Mouse (Mus musculus) embryonic facial prominence, embryonic 15.5 days (tissue): ENCODE measurements around the gene Clk1. TPM values are rescaled to one million over a fixed set of nuclear protein-coding genes. Genes with fewer than 3 reads are reported as not detected.

Experiments
- ATAC-seq: fragments of 200-750 bp; cut with Nextera tagmentation; 2 replicates; pipeline ENCODE4 v1.8.0; 2017; ENCODE audit warnings: low read depth, moderate TSS enrichment; ENCODE audit not compliant: insufficient number of reproducible peaks, low FRiP score, low TSS enrichment
- H3K27ac ChIP-seq: fragments of 300-500 bp; sonication (generic); replicated peaks from 2 replicates; pipeline ENCODE4 v1.5.1; 2015; ENCODE audit warnings: mild to moderate bottlenecking, inconsistent platforms
- H3K27me3 ChIP-seq: fragments of 300-500 bp; sonication (generic); 2 replicates; pipeline ENCODE4 v1.6.1; 2015; ENCODE audit warnings: inconsistent platforms
- H3K36me3 ChIP-seq: fragments of 300-500 bp; sonication (generic); 2 replicates; pipeline ENCODE4 v1.6.1; 2015; ENCODE audit warnings: mild to moderate bottlenecking, inconsistent platforms
- H3K4me1 ChIP-seq: fragments of 300-500 bp; sonication (generic); 2 replicates; pipeline ENCODE4 v1.6.1; 2015; ENCODE audit warnings: inconsistent platforms
- H3K4me2 ChIP-seq: fragments of 300-500 bp; sonication (generic); replicated peaks from 2 replicates; pipeline ENCODE4 v1.6.1; 2015; ENCODE audit warnings: mild to moderate bottlenecking, inconsistent platforms
- H3K4me3 ChIP-seq: fragments of 300-500 bp; sonication (generic); replicated peaks from 2 replicates; pipeline ENCODE4 v1.5.1; 2015; ENCODE audit warnings: mild to moderate bottlenecking, inconsistent platforms
- H3K9ac ChIP-seq: fragments of 300-500 bp; sonication (generic); 2 replicates; pipeline ENCODE4 v1.6.1; 2015; ENCODE audit warnings: inconsistent platforms
- H3K9me3 ChIP-seq: fragments of 300-500 bp; sonication (generic); replicated peaks from 2 replicates; pipeline ENCODE4 v1.6.1; 2016; ENCODE audit warnings: inconsistent platforms
- WGBS: fragments of 180-500 bp; shearing (Covaris S2); methylation state at CpG from one replicate; pipeline ENCODE4 v1.1.7; 2015; 5-methylcytosine and 5-hydroxymethylcytosine counted together
- polyA plus RNA-seq: library from polyadenylated mRNA; unstranded; fragments of >200 nt; fragmentation: Nextera tagmentation; extraction: Ambion mirVana; gene quantifications from 2 replicates; pipeline ENCODE4 v1.2.1, GENCODE M21; 2015

The Clk1 gene
- polyA plus RNA-seq, 1 experiment from 2014 or later = 201 TPM

DNA sequence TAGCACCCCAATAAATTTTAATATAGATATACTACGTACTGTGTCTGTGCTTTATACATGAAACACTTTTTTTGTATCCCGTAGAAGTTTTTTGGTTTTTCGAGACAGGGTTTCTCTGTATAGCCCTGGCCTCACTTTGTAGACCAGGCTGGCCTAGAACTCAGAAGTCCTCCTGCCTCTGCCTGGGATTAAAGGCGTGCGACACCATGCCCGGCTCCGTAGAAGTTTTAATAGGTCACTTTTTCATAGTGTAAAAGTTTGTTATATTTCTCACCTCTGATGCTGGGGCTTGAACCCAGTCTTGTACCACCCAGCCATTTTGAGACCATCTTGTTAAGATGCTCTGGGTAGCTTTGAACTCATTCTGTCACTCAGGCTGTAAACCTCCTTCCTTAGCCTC is 16.5 kb downstream of the Clk1 start:
- WGBS = 97% methylated on average over 7 of the region's 7 CpGs
- H3K4me3 ChIP-seq = no peak overlapping the region
- no peaks in the 10 kb centered on the region for H3K27me3 ChIP-seq
- no peak overlapping the region for H3K4me2 ChIP-seq
- no peak overlapping the region for H3K9ac ChIP-seq
- no peaks in the 10 kb centered on the region for H3K9me3 ChIP-seq
- H3K27ac ChIP-seq = no peak overlapping the region
- ATAC-seq = no peak
- peaks cover 70% of the 10 kb centered on the region for H3K36me3 ChIP-seq
- H3K4me1 ChIP-seq = no peaks in the 10 kb centered on the region

DNA sequence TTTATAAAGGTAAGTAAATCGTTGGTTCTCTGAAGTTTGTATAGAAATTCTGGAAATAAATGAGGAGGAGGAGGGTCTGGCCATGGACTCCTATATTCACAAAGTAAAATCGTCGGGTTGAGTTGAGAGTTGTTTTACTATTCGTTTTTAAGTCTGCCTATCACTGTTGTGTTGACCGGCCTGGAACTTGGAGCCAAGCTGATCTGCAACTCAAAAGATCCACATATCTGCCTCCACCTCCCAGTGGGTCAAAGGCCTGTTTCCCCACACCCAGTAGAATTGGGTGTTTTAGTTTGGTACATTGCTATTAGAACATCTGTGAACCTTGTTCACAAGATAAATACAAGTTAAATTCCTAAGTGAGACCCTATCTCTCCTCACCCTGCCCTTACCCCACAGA is 20.1 kb downstream of the Clk1 start:
- Histone ChIP-seq H3K9me3 (no peaks in the 10 kb centered on the region), H3K4me1 (no peaks in the 10 kb centered on the region), H3K27me3 (no peaks in the 10 kb centered on the region), H3K36me3 (peaks cover 74% of the 10 kb centered on the region), H3K4me3 (no peak overlapping the region), H3K4me2 (no peak overlapping the region), H3K9ac (no peak overlapping the region), H3K27ac (no peak overlapping the region)
- 92% methylated on average over 5 of the region's 5 CpGs for WGBS
- ATAC-seq = no peak

- Histone ChIP-seq H3K27me3 (no peaks in the 10 kb centered on the region), H3K4me3 (no peak overlapping the region), H3K27ac (no peak overlapping the region), H3K4me1 (no peaks in the 10 kb centered on the region), H3K9ac (no peak overlapping the region), H3K9me3 (no peaks in the 10 kb centered on the region), H3K36me3 (peaks cover 82% of the 10 kb centered on the region), H3K4me2 (no peak overlapping the region)
- 92% methylated on average over 6 of the region's 6 CpGs for WGBS
- no peak for ATAC-seq
These were observed 22.5 kb downstream of the Clk1 start for GRCm38 (mm10) chr1:58401396-58401795.

- 92% methylated on average over 6 of the region's 6 CpGs for WGBS
- Histone ChIP-seq H3K4me2 (no peak overlapping the region), H3K4me1 (0 out of 2 replicates have a peak, but pooled peaks cover 4% of the 10 kb centered on the region), H3K27ac (no peak overlapping the region), H3K4me3 (no peak overlapping the region), H3K36me3 (peaks cover 72% of the 10 kb centered on the region), H3K27me3 (no peaks in the 10 kb centered on the region), H3K9me3 (no peaks in the 10 kb centered on the region), H3K9ac (no peak overlapping the region)
- no peak for ATAC-seq
These were observed 26.1 kb downstream of the Clk1 start for GRCm38 (mm10) chr1:58397731-58398130.

DNA sequence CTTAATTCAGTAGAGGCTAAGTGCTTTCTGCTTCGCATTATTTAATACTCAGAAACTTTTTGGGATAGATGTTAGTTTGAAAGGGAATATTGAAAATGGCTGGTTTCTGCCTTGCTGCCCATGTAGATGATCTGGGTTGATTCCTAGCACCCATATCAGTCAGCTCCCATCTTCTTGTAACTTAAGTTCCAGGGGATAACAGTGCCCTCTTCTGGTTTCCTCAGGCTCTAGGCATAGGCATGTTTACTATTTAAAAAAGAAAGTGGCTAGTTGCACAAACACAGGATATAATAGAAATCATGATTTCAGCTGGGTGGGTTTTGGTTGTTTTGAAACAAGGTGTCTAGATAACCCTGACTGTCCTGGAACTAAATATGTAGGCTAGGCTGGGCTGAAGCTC is 27.7 kb downstream of the Clk1 start:
- H3K36me3 ChIP-seq = peaks cover 59% of the 10 kb centered on the region
- ATAC-seq = no peak
- H3K27ac ChIP-seq = no peak overlapping the region
- no peak overlapping the region for H3K4me2 ChIP-seq
- H3K9me3 ChIP-seq = no peaks in the 10 kb centered on the region
- no peak overlapping the region for H3K4me3 ChIP-seq
- H3K9ac ChIP-seq = no peak overlapping the region
- no peaks in the 10 kb centered on the region for H3K27me3 ChIP-seq
- peaks cover 11% of the 10 kb centered on the region for H3K4me1 ChIP-seq
- WGBS = 92% methylated on average over 1 of the region's 1 CpGs

DNA sequence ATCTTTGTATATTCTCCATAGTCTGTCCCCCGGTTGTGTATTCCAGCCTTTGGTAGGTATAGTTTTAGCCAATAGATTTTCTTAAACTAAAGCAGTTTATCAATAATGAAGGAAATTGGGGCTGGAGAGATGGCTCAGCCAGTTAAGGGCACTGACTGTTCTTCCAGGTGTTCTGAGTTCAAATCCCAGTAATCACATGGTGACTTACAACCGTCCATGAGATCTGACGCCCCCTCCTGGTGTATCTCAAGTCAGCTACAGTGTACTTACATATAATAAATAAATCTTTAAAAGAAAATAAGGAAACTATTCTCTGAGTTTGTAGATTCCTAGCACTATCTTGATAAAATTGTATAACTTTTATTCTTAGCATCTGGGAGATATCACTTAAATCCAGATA is 28.5 kb downstream of the Clk1 start:
- Histone ChIP-seq H3K4me2 (no peak overlapping the region), H3K27ac (no peak overlapping the region), H3K4me3 (no peak overlapping the region), H3K36me3 (peaks cover 51% of the 10 kb centered on the region), H3K9ac (no peak overlapping the region), H3K27me3 (no peaks in the 10 kb centered on the region), H3K4me1 (peaks cover 14% of the 10 kb centered on the region), H3K9me3 (no peaks in the 10 kb centered on the region)
- WGBS = 94% methylated on average over 3 of the region's 3 CpGs
- ATAC-seq = no peak

- H3K9me3 ChIP-seq = no peaks in the 10 kb centered on the region
- no peaks in the 10 kb centered on the region for H3K27me3 ChIP-seq
- peaks cover 14% of the 10 kb centered on the region for H3K4me1 ChIP-seq
- H3K27ac ChIP-seq = peak overlapping the region; percentile 99
- peak overlapping the region; percentile 76 for H3K4me2 ChIP-seq
- H3K4me3 ChIP-seq = peak overlapping the region; percentile 96
- ATAC-seq = peak; percentile 49
- WGBS = 1% methylated on average over 73 of the region's 90 CpGs
- peaks cover 35% of the 10 kb centered on the region for H3K36me3 ChIP-seq
- peak overlapping the region; percentile 97 for H3K9ac ChIP-seq
These were observed 30.3 kb downstream of the Clk1 start for GRCm38 (mm10) chr1:58393284-58394195.

- no peaks in the 10 kb centered on the region for H3K9me3 ChIP-seq
These were observed 31.1 kb downstream of the Clk1 start, which contains the start of gene Bzw1 for GRCm38 (mm10) chr1:58392652-58393283. TSS of gene Bzw1 (plus strand) at chr1:58392898.

DNA sequence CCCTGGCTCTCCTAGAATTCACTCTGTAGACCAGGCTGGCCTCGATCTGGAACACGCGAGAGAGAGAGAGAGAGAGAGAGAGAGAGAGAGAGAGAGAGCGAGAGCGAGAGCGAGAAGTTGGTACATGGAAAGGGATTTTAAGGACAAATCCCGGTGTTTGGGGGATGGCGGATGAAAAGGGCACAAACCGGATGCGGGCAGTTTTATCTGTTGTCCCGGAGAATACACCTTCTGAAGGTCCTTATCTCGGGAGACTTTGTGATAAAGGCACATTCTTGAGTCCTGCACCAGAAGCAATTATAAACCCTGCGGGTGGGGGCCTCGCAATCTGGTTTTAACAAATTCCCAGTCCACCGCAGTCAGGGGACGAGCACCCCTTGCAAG is 31.6 kb downstream of the Clk1 start:
- H3K4me2 ChIP-seq = peak overlapping the region; percentile 76
- peaks cover 23% of the 10 kb centered on the region for H3K36me3 ChIP-seq
- WGBS = under 1% methylated on average over 16 of the region's 16 CpGs
- peak overlapping the region; percentile 96 for H3K4me3 ChIP-seq
- ATAC-seq = no peak
- peak overlapping the region; percentile 97 for H3K9ac ChIP-seq
- H3K27ac ChIP-seq = peak overlapping the region; percentile 99
- H3K27me3 ChIP-seq = no peaks in the 10 kb centered on the region
- peaks cover 14% of the 10 kb centered on the region for H3K4me1 ChIP-seq
- H3K9me3 ChIP-seq = no peaks in the 10 kb centered on the region

More at GRCm38 (mm10) chr1:58392652-58393283, 31.1 kb downstream of the Clk1 start, which contains the start of gene Bzw1:
- no peaks in the 10 kb centered on the region for H3K27me3 ChIP-seq
- ATAC-seq = peak; percentile 96
- H3K9ac ChIP-seq = peak within 1 kb of the TSS; percentile 97
- peak within 1 kb of the TSS; percentile 99 for H3K27ac ChIP-seq
- peaks cover 14% of the 10 kb centered on the region for H3K4me1 ChIP-seq
- peak within 1 kb of the TSS; percentile 96 for H3K4me3 ChIP-seq
- H3K36me3 ChIP-seq = peaks cover 28% of the 10 kb centered on the region
- WGBS = under 1% methylated on average over 55 of the region's 61 CpGs
- H3K4me2 ChIP-seq = peak within 1 kb of the TSS; percentile 76

DNA sequence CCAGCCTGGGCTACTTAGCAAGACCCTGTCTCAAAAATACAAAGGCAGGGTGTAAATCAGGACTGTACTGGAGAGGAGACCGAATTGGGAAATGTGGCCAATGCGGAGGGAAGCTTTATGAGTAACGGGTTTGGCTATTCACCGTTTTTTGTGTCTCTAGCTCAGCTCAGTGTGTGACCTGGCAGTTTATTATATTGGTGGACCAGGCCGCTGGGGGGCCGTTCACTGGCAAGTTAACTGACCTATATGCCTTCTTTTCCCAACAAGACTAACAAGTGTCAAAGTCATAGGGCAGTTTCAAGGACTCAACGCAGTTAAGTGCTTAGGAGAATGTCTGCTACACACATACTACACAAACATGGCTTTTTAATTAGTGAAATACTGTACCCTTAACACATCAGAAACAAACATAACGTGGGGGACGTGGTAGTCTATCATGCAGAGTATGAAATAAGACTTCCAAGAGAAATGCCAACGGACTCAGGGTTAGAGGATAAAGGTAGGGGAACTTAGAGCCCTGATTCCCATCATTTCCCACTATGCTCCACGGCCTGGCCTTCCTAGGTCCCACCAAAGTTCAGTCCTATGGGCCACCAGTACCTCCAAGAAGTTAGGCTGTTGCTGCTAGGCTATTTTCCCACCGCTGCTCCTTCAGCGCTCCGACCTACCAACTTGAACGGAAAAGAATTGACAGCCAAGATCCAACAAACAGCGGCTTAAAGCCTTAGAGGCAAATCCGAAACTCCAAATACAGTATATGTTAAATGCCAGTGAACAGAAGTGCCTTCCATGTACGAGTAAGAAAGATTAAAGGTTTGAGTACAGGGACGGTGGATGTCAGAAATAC is 32.2 kb downstream of the Clk1 start:
- 41% methylated on average over 19 of the region's 19 CpGs for WGBS
- H3K36me3 ChIP-seq = peaks cover 17% of the 10 kb centered on the region
- ATAC-seq = no peak
- peak overlapping the region; percentile 76 for H3K4me2 ChIP-seq
- H3K4me3 ChIP-seq = peak overlapping the region; percentile 96
- H3K9me3 ChIP-seq = no peaks in the 10 kb centered on the region
- H3K27ac ChIP-seq = peak overlapping the region; percentile 99
- H3K27me3 ChIP-seq = no peaks in the 10 kb centered on the region
- peaks cover 14% of the 10 kb centered on the region for H3K4me1 ChIP-seq
- peak overlapping the region; percentile 97 for H3K9ac ChIP-seq
